Mouse (Mus musculus): ENCODE measurements around the gene Gm9999.

- TF ChIP-seq POLR2A (IDR thresholded peaks at IDR 0.05; ENCODE audit: borderline replicate concordance, control insufficient read depth, low read depth, low read length), result no peak
- no peak for TF ChIP-seq CTCF (IDR thresholded peaks at IDR 0.05; ENCODE audit: control insufficient read depth, insufficient read depth, low read length)
Observed at GRCm38 (mm10) chr7:46962132-46962531, 21.2 kb upstream of the Gm9999 start.

Measured in bone marrow, adult 2 months (tissue).